Mouse (Mus musculus): ENCODE data around the gene Ttyh2. TPM values are rescaled to one million over a fixed set of nuclear protein-coding genes. Genes with fewer than 3 reads are reported as not detected.
A peak's percentile ranks its signal among the peaks of the same experiment; 100 is the strongest.

Ttyh2 gene
- total RNA-seq, 2 experiments from 2014 or later, result 16.0 to 19.4 TPM

DNA sequence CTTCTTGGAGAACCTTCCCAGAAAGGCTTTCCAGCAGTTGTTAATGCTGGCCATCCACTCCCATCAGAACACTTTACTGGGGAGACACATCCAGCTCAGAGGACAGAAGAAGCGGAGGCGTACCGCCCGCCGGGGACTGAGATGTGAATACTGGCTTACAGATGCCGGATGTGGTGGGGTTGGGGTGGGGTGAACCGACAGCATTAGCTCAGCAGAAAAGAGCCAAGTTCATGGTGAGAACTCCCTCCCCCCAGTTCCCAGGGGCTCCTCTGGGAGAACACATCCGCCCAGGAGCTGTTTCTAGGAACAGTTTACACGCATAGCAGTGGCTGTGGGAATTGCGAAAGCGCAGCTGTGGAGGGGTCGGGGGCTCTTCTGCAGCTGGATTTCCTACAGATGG is 24.3 kb downstream of the Ttyh2 start:
- intact Hi-C loops (cut with DNase I), result no loop called here
- peak; percentile 60 to 72 for DNase-seq

- no peak for DNase-seq
- intact Hi-C loops (cut with DNase I), result no loop called here
Observed at GRCm38 (mm10) chr11:114702311-114702995, 27.2 kb downstream of the Ttyh2 start.

- no peak for DNase-seq
- intact Hi-C loops (cut with DNase I), result no loop called here
Observed at GRCm38 (mm10) chr11:114702996-114703361, 27.7 kb downstream of the Ttyh2 start.

- no peak for DNase-seq
- intact Hi-C loops (cut with DNase I), result no loop called here
Observed at GRCm38 (mm10) chr11:114704071-114704913, 29.1 kb downstream of the Ttyh2 start.

- no peak for DNase-seq
- intact Hi-C loops (cut with DNase I), result no loop called here
Observed at GRCm38 (mm10) chr11:114706358-114706757, 31.1 kb downstream of the Ttyh2 start.

DNA sequence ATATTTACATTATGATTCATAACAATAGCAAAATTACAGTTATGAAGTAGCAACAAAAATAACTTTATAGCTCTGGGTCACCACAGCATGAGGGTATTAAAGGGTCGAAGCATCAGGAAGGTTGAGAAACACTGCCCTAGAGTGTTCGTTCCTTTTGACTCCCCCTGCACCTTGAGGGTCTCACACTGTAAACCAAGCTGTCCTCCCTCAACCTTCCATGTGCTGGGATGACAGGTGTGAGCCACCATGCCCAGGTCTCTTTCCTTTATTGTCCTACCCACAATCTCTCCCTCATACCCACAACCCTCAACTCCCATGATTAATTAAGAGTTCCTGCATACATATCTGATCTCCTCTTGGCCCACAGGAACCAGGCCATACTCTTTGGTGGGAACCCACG is 36.2 kb downstream of the Ttyh2 start:
- intact Hi-C loops (cut with DNase I), result no loop called here
- no peak for DNase-seq

DNA sequence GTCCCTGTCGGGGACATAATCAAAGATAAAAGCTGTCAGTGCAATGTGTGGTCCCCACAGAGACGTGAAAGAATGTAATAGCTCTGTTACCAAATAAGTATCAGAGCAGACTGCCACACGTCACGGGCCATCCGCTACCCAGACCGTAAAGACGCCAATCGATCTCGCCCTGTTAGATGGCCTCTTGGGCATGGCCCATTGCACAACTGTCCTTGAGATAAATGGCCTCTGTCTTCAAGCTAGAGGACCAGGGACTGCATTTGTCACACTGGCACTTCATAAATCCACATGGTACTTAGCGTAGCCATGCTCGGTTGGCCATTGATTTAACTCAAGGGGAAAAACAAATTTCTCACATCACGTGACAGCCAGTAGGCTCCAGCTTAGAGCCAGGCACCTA is 36.6 kb downstream of the Ttyh2 start:
- DNase-seq, result no peak
- intact Hi-C loops (cut with DNase I), result no loop called here

DNA sequence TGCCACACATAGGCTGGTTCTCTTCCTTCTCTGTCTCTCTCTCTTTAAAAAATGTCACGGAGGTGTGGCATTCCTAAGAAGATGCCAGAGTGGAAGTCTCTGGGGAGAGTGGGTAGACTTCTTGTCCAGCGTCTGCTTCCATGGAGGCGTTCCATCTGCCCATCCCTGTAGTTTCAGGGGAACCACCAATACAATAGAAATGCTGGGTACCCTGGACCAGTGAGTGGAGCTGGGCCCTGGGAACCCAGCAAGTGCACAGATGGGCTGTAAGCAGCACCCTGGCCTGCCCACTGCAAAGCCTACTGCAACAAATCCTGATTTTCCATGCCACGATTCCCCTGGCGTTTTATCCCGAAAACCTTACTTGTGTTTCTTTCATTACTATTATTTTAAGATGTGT is 39.3 kb downstream of the Ttyh2 start:
- intact Hi-C loops (cut with DNase I), result no loop called here
- DNase-seq, result no peak

DNA sequence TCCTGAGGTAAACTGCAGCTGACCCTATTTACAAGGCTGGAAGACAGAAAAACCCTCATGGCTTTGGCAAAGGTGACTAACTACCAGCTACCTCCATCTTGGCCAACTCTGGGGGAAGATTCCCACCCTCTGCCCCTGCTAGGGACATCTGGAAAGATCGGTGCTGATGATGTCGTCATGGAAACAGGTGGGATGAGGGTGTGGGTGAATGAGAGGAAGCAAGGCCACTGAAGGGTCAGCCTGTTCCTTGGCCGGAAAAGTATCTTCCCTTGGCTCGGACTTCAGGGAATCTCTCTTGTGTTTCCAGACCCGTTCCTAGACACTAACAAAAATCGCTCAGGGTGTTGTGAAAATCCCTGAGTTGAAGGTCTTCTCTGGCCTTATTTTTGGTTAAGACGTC is 40.3 kb downstream of the Ttyh2 start:
- intact Hi-C loops (cut with DNase I), result no loop called here
- DNase-seq, result peak in 1 of 2 experiments; percentile 57

GRCm38 (mm10) chr11:114720535-114720934 is 45.3 kb downstream of the Ttyh2 start:
- intact Hi-C loops (cut with DNase I), result no loop called here
- no peak for DNase-seq

- intact Hi-C loops (cut with DNase I), result no loop called here
- DNase-seq, result no peak
Observed at GRCm38 (mm10) chr11:114722438-114722837, 47.2 kb downstream of the Ttyh2 start.

GRCm38 (mm10) chr11:114723030-114723429 is 47.8 kb downstream of the Ttyh2 start:
- intact Hi-C loops (cut with DNase I), result no loop called here
- DNase-seq, result no peak

DNA sequence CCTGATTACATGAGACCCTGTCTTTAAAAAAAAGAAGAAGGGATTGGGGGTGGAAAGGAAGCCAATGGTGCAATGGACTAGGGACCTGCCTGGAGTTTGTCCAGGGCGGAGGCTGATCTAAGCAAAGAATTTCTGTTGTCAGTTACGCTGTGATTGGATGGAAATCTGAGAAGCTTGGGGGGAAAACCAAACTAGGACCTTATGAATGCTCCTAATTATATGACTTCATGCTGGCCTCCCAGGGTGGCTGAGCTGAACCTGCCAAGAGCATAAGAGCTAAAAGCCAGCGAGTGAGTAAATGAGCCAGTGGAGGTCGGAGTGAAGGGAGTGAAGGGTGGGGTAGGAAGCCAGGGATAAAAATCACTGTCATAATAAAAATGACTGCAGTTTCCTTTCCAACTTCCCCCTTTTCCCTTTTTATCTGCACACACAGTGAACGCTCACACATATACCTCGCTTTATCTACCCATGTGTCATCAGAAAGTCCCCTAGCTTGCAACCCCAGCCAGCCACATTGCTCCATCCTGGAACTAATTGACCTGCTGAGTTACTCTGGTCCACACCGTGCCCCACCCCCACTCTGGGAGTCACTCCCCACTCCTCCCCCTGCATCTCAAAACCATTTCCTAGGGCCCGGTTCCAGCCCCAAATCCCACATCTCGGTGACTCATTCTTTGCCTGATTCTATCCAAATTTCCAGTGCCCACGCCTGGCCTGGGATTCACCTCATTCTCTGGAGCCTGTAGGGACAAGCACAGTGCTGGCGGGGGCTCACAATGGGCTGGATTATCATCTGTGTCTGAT is 49.8 kb downstream of the Ttyh2 start:
- intact Hi-C loops (cut with DNase I), result loop anchor here (5.0 kb wide), 1 partner anchor 53 kb away; no protein-coding TSS in a partner anchor

DNA sequence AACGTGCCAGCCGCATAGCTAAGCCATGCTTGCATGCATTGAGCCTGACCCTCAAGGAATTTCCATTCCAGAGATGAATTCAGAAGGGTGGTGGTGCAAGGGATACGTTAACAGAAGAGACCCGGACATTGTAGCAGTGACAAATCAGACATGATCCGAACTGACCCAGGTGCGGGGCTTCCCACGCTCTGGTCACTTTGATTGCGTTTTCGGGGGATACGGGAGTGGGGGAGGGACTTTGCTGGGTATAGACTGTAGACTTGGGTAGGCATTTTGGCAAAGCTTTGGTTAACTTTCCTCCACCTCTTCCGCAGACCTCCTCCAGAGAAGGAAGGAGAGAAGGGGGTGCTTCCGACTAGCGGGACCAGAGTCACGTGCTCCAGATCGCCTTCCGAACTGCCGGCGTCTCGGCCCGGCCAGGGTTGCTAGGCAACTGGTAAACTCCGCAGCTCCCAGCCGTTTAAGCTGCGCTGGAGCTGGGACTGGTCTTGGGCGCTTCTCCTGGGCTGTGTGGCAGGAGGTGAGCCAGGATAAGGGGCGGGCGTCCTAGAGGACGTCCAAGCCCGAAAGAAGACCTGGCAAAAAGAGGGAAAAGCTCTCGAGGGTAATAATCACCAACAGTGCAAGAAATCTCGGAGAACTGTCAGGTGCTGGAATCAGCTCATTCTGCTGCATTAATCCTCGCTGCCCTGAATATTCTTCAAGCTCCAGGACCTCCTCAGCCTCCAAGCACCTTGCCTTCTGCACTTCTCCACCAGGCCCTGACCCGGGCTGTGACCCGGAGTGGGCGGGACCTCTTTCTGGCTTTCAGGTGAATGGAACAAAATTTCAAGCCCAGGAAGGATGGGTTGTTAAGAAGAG is 52.0 kb downstream of the Ttyh2 start, which contains the start of gene Dnaic2:
TSS of gene Dnaic2 (plus strand) at position 444 of the 861 bp plus-strand sequence.
- intact Hi-C loops (cut with DNase I), result loop anchor here (5.0 kb wide), 1 partner anchor 55 kb away; no protein-coding TSS in a partner anchor
- peak; percentile 52 to 61 for DNase-seq

More for the DNA sequence above, 49.8 kb downstream of the Ttyh2 start:
- peak; percentile 56 to 73 for DNase-seq

- intact Hi-C loops (cut with DNase I), result loop anchor here (5.0 kb wide), 1 partner anchor 56 kb away; no protein-coding TSS in a partner anchor
- DNase-seq, result no peak
Observed at GRCm38 (mm10) chr11:114727826-114728186, 52.6 kb downstream of the Ttyh2 start.

DNA sequence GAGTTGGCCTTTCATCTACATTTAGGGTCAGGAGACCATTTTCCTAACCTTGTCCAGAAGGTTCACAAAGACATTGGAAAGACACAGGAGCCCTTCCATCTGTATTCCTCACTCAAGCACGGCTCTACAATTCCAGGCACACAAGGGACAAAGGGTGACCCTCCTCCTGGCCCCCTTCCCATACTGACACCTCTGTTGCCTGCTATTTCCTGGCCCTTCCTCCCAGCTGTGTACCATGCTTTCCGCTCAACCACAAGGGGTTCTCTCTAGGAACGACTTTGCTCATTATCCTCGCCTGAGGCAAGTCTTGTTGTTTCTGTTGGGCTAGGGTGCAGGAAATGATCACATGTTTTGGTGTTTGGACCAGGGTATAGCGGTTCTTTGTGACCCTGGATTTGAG is 53.1 kb downstream of the Ttyh2 start:
- intact Hi-C loops (cut with DNase I), result loop anchor here (5.0 kb wide), 1 partner anchor 56 kb away; no protein-coding TSS in a partner anchor
- no peak for DNase-seq

GRCm38 (mm10) chr11:114729832-114730363 is 54.7 kb downstream of the Ttyh2 start:
- no peak for DNase-seq
- intact Hi-C loops (cut with DNase I), result loop anchor here (5.0 kb wide), 1 partner anchor 58 kb away; no protein-coding TSS in a partner anchor

- DNase-seq, result no peak
- intact Hi-C loops (cut with DNase I), result no loop called here
Observed at GRCm38 (mm10) chr11:114731711-114732110, 56.5 kb downstream of the Ttyh2 start.

DNA sequence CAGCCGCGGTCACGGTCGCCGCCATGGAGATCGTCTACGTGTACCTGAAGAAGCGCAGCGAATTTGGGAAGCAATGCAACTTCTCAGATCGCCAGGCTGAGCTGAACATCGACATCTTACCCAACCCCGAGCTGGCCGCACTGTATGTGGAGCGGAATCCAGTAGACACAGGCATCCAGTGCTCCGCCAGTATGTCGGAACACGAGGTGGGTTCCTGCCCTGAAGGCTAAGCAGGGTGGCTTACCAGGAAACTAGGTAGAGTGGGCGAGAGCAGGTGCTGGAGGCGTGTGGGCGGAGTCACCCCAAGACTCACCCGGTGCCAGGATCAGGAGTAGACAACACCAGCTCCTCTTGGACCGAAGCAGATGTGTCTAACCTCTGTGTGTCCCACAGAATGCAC is 57.7 kb downstream of the Ttyh2 start:
- intact Hi-C loops (cut with DNase I), result no loop called here
- DNase-seq, result no peak

GRCm38 (mm10) chr11:114736111-114736510 is 60.9 kb downstream of the Ttyh2 start:
- no peak for DNase-seq
- intact Hi-C loops (cut with DNase I), result no loop called here
